Mouse (Mus musculus): ENCODE measurements at regions not wholly inside any gene's neighbourhood (a gene's known extent, or its start where the extent isn't known, plus 50 kb on each side); places are given as distances from the start of the nearest gene placed in this dataset.

DNA sequence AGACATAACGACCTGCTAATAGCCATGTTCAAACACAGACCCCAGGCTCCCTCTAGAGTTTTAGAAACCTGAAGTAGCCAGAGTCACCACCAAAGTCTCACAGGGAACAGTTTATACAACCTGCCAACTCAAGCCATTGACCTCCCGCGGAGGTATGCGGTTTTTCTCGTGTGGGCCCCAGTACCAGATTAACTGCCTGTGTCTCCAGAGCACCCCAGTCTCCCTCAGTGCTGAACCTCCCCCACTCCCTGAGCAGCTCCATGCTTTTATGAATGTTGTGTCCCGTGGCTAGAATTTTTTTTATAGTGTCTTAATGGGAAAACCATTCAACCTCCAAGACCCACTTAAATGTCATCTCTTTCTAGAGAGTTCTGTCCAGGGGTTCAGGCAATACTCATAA is 98.5 kb upstream of the Gm34302 start:
- H3K36me3 ChIP-seq (ENCODE audit: control insufficient read depth, insufficient read depth, low read length) = no peaks in the 10 kb centered on the region
- no peak overlapping the region for H3K9ac ChIP-seq (ENCODE audit: low read depth, low read length, severe bottlenecking)
- H3K4me2 ChIP-seq (replicated peaks; ENCODE audit: low read depth, low read length, severe bottlenecking) = no peak overlapping the region
- TF ChIP-seq POLR2A (IDR thresholded peaks at IDR 0.05; ENCODE audit: borderline replicate concordance, extremely low read depth, insufficient read depth, insufficient read length) = no peak
- WGBS = 21% methylated on average over 6 of the region's 6 CpGs
- ATAC-seq (ENCODE audit: low FRiP score, low read depth) (no peak), DNase-seq (ENCODE audit: low spot score) (no peak)
- H3K27me3 ChIP-seq (ENCODE audit: control insufficient read depth, insufficient read depth, low read length) = no peaks in the 10 kb centered on the region
- no peaks in the 10 kb centered on the region for H3K9me3 ChIP-seq (ENCODE audit: control insufficient read depth, low read length)
- H3K4me3 ChIP-seq (replicated peaks; ENCODE audit: low read length) = no peak overlapping the region
- H3K27ac ChIP-seq (replicated peaks; ENCODE audit: low read depth, low read length) = no peak overlapping the region
- 0 out of 2 replicates have a peak, but pooled peaks cover 3% of the 10 kb centered on the region for H3K4me1 ChIP-seq (ENCODE audit: control insufficient read depth, insufficient read depth, low read length)

DNA sequence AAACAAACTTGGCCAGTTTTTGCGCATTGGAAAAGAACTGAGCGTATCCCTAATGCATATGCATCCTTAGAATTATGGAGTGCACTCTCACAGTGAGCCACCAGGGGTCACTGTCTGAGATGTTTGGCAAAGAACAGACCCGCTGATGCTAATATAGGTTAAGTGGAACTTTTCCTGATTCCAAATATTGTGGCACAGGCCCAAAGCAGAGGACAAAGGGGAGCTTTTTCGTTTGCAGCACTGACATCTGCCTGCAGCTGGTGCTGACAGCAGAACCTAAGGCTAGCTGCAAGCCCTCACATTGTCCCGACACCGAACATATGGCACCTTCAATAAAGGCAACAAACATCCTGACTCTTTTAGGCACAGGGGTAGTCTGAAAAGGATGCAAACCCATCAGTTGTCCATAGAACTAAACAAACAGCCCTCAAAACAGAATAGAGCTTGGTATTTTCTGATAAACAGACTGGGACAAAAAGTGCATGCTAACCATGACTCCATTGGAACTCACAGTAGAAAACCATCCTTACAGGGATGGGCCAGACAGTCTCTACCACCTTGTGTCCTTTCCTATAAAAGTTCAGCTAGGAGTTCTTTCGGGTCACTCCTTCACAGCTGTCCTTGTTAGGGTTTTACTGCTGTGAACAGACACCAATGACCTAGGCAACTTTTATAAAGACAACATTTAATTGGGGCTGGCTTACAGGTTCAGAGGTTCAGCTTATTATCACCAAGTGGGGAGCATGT is 87.1 kb upstream of the Gm34302 start:
- ATAC-seq (ENCODE audit: low FRiP score, low read depth) (peak; percentile 60), DNase-seq (ENCODE audit: low spot score) (peak; percentile 83)
- Histone ChIP-seq H3K36me3 (ENCODE audit: control insufficient read depth, insufficient read depth, low read length) (no peaks in the 10 kb centered on the region), H3K4me3 (replicated peaks; ENCODE audit: low read length) (no peak overlapping the region), H3K27me3 (ENCODE audit: control insufficient read depth, insufficient read depth, low read length) (no peaks in the 10 kb centered on the region), H3K9me3 (ENCODE audit: control insufficient read depth, low read length) (no peaks in the 10 kb centered on the region), H3K27ac (replicated peaks; ENCODE audit: low read depth, low read length) (no peak overlapping the region), H3K4me1 (ENCODE audit: control insufficient read depth, insufficient read depth, low read length) (no peaks in the 10 kb centered on the region), H3K4me2 (replicated peaks; ENCODE audit: low read depth, low read length, severe bottlenecking) (no peak overlapping the region), H3K9ac (ENCODE audit: low read depth, low read length, severe bottlenecking) (no peak overlapping the region)
- 53% methylated on average over 7 of the region's 7 CpGs for whole genome bisulfite sequencing
- no peak for TF ChIP-seq POLR2A (IDR thresholded peaks at IDR 0.05; ENCODE audit: borderline replicate concordance, extremely low read depth, insufficient read depth, insufficient read length)

DNA sequence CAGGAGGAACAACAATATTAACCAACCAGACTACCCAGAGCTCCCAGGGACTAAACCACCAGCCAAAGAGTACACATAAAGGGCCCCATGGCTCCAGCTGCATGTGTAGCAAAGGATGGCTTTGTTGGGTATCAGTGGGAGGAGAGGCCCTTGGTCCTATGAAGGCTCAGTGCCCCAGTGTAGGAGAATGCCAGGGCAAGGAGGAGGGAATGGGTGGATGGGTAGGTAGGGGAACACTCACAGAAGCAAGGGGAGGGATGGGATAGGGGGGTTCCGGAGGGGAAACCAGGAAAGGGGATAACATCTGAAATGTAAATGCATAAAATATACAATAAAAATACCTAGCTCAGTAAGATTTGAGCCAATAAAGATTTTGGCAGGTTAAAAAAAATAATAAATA is 86.4 kb upstream of the Gm34302 start:
- H3K9ac ChIP-seq (ENCODE audit: low read depth, low read length, severe bottlenecking) = no peak overlapping the region

DNA sequence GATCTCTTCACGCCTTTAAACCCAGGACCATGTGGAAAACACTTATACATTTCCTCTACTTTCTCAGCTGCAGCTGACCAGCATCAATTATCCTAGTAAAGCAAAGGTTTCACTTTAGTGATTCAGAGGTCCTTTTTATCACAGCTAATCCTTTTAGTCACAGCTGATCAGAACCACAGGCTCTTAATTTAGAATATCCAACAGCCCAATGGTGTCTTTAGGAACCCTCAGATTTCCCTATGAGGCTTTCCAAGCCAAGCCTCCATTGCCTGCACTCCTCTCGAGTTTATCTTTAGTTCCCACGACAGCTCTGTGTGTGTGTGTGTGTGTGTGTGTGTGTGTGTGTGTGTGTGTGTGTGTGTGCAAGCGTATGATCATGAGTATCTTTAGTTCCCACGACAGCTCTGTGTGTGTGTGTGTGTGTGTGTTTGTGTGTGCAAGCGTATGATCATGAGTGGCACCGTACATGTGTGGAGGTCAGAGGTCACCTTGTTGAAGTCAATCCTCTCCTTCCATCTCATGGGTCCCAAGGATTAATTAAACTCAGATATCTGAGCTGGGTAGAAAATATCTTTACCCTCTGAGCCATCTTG is 85.4 kb upstream of the Gm34302 start:
- 83% methylated on average over 7 of the region's 7 CpGs for WGBS
- Histone ChIP-seq H3K36me3 (ENCODE audit: control insufficient read depth, insufficient read depth, low read length) (no peaks in the 10 kb centered on the region), H3K27me3 (ENCODE audit: control insufficient read depth, insufficient read depth, low read length) (no peaks in the 10 kb centered on the region), H3K4me1 (ENCODE audit: control insufficient read depth, insufficient read depth, low read length) (no peaks in the 10 kb centered on the region), H3K4me2 (replicated peaks; ENCODE audit: low read depth, low read length, severe bottlenecking) (no peak overlapping the region), H3K4me3 (replicated peaks; ENCODE audit: low read length) (no peak overlapping the region), H3K9me3 (ENCODE audit: control insufficient read depth, low read length) (no peaks in the 10 kb centered on the region), H3K9ac (ENCODE audit: low read depth, low read length, severe bottlenecking) (no peak overlapping the region), H3K27ac (replicated peaks; ENCODE audit: low read depth, low read length) (no peak overlapping the region)
- ATAC-seq (ENCODE audit: low FRiP score, low read depth) (no peak), DNase-seq (ENCODE audit: low spot score) (no peak)
- TF ChIP-seq POLR2A (IDR thresholded peaks at IDR 0.05; ENCODE audit: borderline replicate concordance, extremely low read depth, insufficient read depth, insufficient read length) = no peak

More for the DNA sequence above, 86.4 kb upstream of the Gm34302 start:
- ATAC-seq (ENCODE audit: low FRiP score, low read depth) (no peak), DNase-seq (ENCODE audit: low spot score) (no peak)
- WGBS = 69% methylated on average over 1 of the region's 1 CpGs
- no peak overlapping the region for H3K4me2 ChIP-seq (replicated peaks; ENCODE audit: low read depth, low read length, severe bottlenecking)
- H3K4me3 ChIP-seq (replicated peaks; ENCODE audit: low read length) = no peak overlapping the region
- no peaks in the 10 kb centered on the region for H3K4me1 ChIP-seq (ENCODE audit: control insufficient read depth, insufficient read depth, low read length)
- no peaks in the 10 kb centered on the region for H3K27me3 ChIP-seq (ENCODE audit: control insufficient read depth, insufficient read depth, low read length)
- H3K27ac ChIP-seq (replicated peaks; ENCODE audit: low read depth, low read length) = no peak overlapping the region
- no peaks in the 10 kb centered on the region for H3K9me3 ChIP-seq (ENCODE audit: control insufficient read depth, low read length)
- no peaks in the 10 kb centered on the region for H3K36me3 ChIP-seq (ENCODE audit: control insufficient read depth, insufficient read depth, low read length)
- TF ChIP-seq POLR2A (IDR thresholded peaks at IDR 0.05; ENCODE audit: borderline replicate concordance, extremely low read depth, insufficient read depth, insufficient read length) = no peak

DNA sequence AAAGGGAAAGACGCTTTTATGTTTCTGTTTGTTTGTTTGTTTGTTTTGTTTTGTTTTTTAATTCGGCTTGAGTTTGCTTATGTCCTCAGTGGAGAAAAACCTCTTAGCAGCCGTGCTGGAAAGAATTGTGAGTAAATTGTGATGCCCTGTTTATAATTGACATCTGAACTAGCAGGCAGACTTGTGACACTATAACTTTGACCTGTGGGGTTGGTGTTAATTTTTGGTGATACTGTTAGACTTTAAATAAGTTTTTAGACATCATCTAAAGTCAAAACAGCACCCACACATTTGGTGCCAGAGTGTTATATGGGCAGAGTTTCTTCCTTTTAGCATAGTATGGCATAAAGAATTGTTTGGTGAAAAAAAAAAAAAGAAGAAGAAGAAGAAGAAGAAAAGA is 84.0 kb upstream of the Gm34302 start:
- no peaks in the 10 kb centered on the region for H3K27me3 ChIP-seq (ENCODE audit: control insufficient read depth, insufficient read depth, low read length)
- H3K27ac ChIP-seq (replicated peaks; ENCODE audit: low read depth, low read length) = no peak overlapping the region
- H3K36me3 ChIP-seq (ENCODE audit: control insufficient read depth, insufficient read depth, low read length) = no peaks in the 10 kb centered on the region
- ATAC-seq (ENCODE audit: low FRiP score, low read depth) (no peak), DNase-seq (ENCODE audit: low spot score) (no peak)
- no peak overlapping the region for H3K4me3 ChIP-seq (replicated peaks; ENCODE audit: low read length)
- no peak for TF ChIP-seq POLR2A (IDR thresholded peaks at IDR 0.05; ENCODE audit: borderline replicate concordance, extremely low read depth, insufficient read depth, insufficient read length)
- no peak overlapping the region for H3K4me2 ChIP-seq (replicated peaks; ENCODE audit: low read depth, low read length, severe bottlenecking)
- H3K4me1 ChIP-seq (ENCODE audit: control insufficient read depth, insufficient read depth, low read length) = no peaks in the 10 kb centered on the region
- H3K9ac ChIP-seq (ENCODE audit: low read depth, low read length, severe bottlenecking) = no peak overlapping the region
- no peaks in the 10 kb centered on the region for H3K9me3 ChIP-seq (ENCODE audit: control insufficient read depth, low read length)
- 84% methylated on average over 3 of the region's 3 CpGs for WGBS
